Mouse (Mus musculus) embryo, embryonic 11 days (tissue): Measurements from ENCODE around the gene C1qtnf9.

ENCODE experiments used
- DNase-seq: peaks from one replicate; pipeline ENCODE4 v3.0.0-alpha.2; 2015

Gene C1qtnf9

GRCm38 (mm10) chr14:60767884-60768283 lies at the start of gene C1qtnf9:
Gene C1qtnf9 (plus strand): TSS chr14:60768134.
- no peak for DNase-seq

GRCm38 (mm10) chr14:60721304-60721703 lies 46.6 kb upstream of the C1qtnf9 start:
- no peak for DNase-seq

GRCm38 (mm10) chr14:60721938-60722337 lies 46.0 kb upstream of the C1qtnf9 start:
- DNase-seq = no peak

DNA sequence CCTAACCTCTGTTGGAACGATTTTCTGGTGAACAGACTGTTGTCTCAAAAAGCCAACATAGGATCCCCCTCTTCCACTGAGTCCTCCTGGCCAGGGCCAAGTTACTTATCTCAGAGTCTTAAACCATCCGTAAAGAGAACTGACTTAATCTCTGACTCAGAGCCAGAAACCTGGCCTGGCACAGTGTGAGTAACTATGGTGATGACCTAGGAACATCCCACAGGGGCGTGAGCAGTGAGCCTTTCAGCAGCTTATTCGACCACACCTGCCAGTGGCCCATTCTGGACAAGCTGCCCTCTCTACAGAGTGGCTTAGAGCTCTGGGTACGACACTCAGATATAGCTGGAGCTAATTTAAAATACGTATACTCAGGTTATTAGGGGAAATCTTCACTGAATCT lies 41.8 kb upstream of the C1qtnf9 start:
- no peak for DNase-seq

- DNase-seq = no peak
These were observed 40.8 kb upstream of the C1qtnf9 start for GRCm38 (mm10) chr14:60727130-60727529.

DNA sequence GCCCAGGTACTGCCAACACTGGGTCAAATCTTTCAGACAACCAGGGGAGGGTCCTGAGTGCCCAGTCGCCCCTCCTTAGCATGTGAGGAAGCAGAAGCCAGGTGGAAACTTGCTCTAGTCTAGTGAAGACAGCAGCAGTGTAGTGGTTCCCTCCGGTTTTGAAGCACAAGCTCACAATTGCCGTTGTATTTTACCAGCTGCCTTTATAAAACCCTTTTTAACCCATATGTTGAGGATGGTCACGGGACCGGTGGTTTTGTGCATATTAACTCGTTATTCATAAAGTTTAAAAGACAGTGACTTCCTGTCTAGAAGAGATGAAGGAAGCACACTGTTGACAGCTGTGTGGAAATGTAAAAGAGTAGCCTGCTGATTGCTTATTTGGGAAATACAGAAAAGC lies 35.9 kb upstream of the C1qtnf9 start:
- DNase-seq = no peak

DNA sequence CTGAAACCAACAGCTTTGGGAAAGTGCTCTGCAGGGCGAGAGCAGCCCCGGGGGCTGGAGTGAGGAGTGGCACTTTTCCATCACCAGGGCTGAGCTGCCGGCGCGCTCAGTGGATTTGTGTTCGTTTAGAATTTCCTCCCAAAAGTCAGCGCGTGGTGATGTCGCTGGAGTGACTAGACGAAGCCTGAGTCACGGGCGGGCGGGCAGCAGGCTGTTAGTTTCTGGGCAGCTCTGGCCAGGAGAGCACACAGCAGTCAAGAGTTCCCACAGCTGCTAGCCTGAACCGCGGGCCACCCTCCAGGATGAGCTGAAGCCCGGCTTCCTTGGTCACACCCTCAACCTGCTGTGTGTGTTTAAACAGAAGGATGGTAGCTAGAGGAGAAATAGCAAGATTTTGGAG lies 35.1 kb upstream of the C1qtnf9 start:
- peak; percentile 54 for DNase-seq

- DNase-seq = no peak
These were observed 34.2 kb upstream of the C1qtnf9 start for GRCm38 (mm10) chr14:60733706-60734105.

GRCm38 (mm10) chr14:60735206-60735605 lies 32.7 kb upstream of the C1qtnf9 start:
- DNase-seq = no peak

DNA sequence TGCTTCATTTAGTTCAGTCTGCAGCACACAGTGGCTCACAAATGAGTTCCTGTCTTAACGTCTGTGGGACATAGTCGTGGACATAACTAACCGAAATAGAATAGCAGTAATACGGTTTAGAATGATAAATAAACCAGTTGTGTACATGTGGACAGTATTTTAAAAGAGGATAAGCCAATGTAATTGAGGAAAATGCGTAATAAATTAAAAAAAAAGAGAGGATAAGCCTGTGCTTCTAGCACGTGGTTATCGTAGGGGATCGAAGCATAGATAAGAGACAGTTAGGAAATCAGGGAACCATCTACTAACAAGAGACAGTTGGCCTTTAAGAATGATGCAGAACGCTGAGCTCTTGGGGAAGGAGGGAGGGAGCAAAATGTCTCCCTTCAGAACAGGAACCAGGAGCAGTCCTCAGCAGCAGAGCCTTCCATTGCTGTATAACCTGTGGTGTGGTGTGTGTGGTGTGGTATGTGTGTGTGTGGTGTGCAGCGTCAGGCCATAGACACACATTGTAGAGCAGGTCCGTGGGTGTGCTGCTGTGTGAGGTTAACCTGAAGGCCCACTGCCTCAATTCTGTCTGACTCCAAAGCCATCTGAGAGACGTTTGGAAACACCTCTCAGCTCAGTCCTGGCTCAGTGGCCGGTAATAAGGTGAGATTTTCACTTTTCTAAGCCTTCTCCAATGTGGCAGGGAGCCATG lies 31.9 kb upstream of the C1qtnf9 start:
- no peak for DNase-seq

- DNase-seq = peak; percentile 57
These were observed 31.2 kb upstream of the C1qtnf9 start for GRCm38 (mm10) chr14:60736591-60737192.

DNA sequence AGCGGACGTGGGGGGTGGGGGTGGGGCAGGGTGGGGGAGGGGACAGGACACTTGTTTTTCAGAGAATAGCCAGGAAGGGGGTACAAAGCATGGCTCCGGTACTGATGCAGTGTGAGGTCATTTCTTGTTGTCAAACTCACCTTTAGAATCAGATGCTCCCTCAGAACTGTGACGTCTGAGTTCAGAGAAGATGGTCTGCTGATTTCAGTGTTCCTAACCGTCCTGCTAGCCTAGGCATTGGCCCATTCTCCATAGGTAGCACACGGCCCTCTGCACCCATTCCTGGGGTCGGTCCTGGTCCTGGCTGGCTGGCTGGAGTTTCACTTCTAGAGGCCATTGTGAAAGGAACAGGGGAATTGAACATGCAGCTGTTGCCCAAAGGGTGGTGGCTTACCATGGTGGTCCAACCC lies 30.7 kb upstream of the C1qtnf9 start:
- no peak for DNase-seq

- DNase-seq = no peak
These were observed 29.4 kb upstream of the C1qtnf9 start for GRCm38 (mm10) chr14:60738434-60738938.

DNA sequence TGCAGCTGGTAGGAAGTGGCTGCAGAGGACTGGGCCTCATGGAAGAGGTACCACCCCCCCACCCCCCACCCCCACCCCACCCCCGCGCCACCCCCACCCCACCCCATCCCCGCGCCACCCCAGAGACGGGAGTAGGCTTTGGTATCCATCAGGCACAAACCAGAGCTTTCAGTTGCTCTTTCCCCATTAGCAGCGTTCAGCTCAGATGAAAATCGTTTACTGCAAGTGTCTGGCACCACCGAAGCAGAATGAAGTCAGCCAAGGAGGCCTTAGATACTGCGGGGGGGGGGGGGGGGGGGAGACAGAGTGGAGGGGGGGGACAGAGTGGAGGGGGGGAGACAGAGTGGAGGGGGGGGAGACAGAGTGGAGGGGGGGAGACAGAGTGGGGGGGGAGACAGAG lies 28.8 kb upstream of the C1qtnf9 start:
- DNase-seq = no peak

GRCm38 (mm10) chr14:60739616-60740015 lies 28.3 kb upstream of the C1qtnf9 start:
- DNase-seq = no peak

DNA sequence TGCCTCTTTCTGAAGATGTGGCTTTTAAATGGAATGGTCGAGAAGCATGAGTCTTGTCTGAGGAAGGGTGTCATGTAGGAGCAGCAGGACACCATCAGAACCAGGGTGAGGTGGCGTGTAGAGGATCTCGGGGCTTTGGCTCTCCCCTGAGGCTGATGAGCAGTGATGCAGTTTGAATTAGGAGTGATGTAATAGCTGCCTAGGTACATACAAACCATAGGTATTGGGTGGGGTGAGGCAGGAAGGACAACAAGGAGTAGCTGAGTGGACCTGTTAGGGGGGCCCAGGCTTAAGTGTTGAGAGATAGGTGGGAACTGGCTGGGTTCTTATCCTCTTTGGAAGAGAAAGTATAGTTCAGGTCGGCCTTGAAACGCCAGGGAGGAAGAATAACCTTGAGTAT lies 27.4 kb upstream of the C1qtnf9 start:
- no peak for DNase-seq

- no peak for DNase-seq
These were observed 26.9 kb upstream of the C1qtnf9 start for GRCm38 (mm10) chr14:60741033-60741432.

DNA sequence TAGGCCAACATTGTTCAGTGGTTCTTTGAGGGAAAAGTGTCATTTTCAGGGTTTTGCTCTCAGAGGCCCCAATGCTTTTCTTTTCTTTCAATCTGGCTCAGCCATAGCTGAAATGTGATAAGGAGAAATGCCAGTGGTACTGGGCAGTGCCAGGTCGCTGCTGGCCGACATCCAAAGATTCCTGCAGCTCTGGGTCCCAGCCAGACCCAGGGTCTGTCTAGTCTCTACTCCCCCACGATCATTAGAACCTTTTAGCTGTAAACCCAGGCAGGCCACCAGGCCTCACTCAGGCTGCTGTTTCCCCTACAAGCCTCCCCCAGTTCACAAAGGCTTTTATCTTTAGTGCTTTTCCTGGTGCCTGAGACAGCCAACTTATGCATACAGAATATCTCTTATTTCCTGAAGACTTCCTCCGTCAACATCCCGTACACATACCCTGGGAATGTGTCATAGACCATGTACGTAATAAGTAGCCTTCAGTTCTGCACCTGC lies 26.4 kb upstream of the C1qtnf9 start:
- DNase-seq = no peak

DNA sequence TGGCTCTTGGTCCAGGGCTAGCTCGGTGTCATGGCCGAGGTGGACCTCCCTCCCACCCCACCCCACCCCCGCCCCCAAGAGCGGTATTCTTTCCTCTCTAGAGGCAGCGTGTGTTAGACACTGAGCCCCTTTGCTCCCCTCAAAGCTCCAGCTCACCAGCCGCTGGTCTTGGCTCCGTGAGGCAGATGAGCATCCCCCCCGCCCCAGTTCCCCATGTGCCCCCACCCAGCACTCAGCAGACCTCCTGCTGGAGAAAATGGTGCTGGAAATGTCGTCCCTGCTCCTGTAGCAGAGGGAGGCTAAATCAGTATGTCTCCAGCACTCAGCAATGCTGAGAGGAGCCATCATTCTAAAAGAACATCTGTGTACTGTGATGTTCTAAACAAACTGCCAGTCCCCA lies 24.3 kb upstream of the C1qtnf9 start:
- DNase-seq = no peak

DNA sequence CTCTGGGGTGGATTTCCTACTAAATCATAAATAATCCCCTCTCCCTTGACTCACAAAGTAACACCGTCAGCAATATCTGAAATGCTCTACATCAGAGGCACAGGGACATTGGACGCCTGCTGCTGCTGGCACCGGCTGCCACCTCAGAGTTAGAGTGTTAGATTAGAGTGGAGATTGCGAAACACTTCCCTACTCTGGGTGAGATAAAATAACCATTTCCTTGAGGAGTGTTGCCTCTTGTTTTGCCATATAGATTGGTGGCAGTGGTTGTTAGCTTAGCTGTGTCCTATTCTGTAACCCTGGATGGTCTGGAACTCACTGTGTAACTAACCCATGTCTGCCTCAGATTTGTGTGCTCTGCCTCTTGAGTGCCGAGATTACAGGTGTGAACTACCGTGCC lies 22.7 kb upstream of the C1qtnf9 start:
- no peak for DNase-seq

DNA sequence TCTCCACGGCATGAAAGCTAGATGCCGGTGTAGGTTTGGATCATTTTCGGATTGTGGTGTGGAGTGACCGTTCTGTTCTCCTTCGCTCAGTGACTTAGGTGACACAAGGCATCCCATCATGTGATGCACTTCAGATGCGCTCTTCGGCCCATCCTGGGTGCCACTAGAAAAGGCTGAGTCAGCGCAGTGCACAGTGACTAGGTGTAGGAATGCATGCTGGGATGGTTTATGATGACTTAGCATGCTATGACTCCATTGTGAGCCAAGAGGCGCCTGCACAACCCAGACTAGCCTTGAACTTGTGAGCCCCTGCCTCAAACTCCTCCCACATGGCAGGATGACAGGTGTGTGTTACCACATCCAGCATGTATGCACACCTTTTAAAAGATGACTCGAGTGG lies 21.8 kb upstream of the C1qtnf9 start:
- DNase-seq = no peak

- no peak for DNase-seq
These were observed 20.6 kb upstream of the C1qtnf9 start for GRCm38 (mm10) chr14:60747154-60747870.

GRCm38 (mm10) chr14:60749880-60750279 lies 18.1 kb upstream of the C1qtnf9 start:
- no peak for DNase-seq

GRCm38 (mm10) chr14:60751581-60751980 lies 16.4 kb upstream of the C1qtnf9 start:
- DNase-seq = no peak
